Mouse (Mus musculus) hindbrain, embryonic 14.5 days (tissue): ENCODE results near the gene Snx11. TPM values are rescaled to one million over a fixed set of nuclear protein-coding genes. Genes with fewer than 3 reads are reported as not detected.
A peak's percentile ranks its signal among the peaks of the same experiment; 100 is the strongest.
"Not testable (repeated sequence)": the region's sequence is repeated elsewhere in the genome, so short reads cannot be mapped to it uniquely, and the experiment has no call there.

ENCODE experiments used
- ATAC-seq: fragments of 200-750 bp; cut with Nextera tagmentation; 2 replicates; pipeline ENCODE4 v1.8.0; 2017; ENCODE audit warnings: moderate number of reproducible peaks, mild to moderate bottlenecking, moderate TSS enrichment, moderate library complexity; ENCODE audit not compliant: low FRiP score
- DNase-seq: peaks from one replicate; pipeline ENCODE4 v3.0.0-alpha.2; 2015; ENCODE audit warnings: low spot score
- H3K27ac ChIP-seq: fragments of 300-500 bp; sonication (generic); 2 replicates; pipeline ENCODE4 v1.5.1; 2014; ENCODE audit warnings: mild to moderate bottlenecking, moderate library complexity
- H3K27me3 ChIP-seq: fragments of 300-500 bp; sonication (generic); 2 replicates; pipeline ENCODE4 v1.6.1; 2014; ENCODE audit warnings: mild to moderate bottlenecking, low read length, mixed read lengths; ENCODE audit not compliant: control insufficient read depth, insufficient read depth
- H3K36me3 ChIP-seq: fragments of 300-500 bp; sonication (generic); replicated peaks from 2 replicates; pipeline ENCODE4 v1.6.1; 2014; ENCODE audit not compliant: control insufficient read depth, insufficient read depth
- H3K4me1 ChIP-seq: fragments of 300-500 bp; sonication (generic); replicated peaks from 2 replicates; pipeline ENCODE4 v1.6.1; 2014; ENCODE audit warnings: antibody characterized with exemption, low read length, mixed read lengths; ENCODE audit not compliant: control insufficient read depth, insufficient read depth
- H3K4me2 ChIP-seq: fragments of 300-500 bp; sonication (generic); replicated peaks from 2 replicates; pipeline ENCODE4 v1.6.1; 2014; ENCODE audit warnings: mild to moderate bottlenecking, moderate library complexity
- H3K4me3 ChIP-seq: fragments of 300-500 bp; sonication (generic); replicated peaks from 2 replicates; pipeline ENCODE4 v1.5.1; 2014; ENCODE audit warnings: mild to moderate bottlenecking, low read length
- H3K9ac ChIP-seq: fragments of 300-500 bp; sonication (generic); 2 replicates; pipeline ENCODE4 v1.6.1; 2014
- H3K9me3 ChIP-seq: fragments of 300-500 bp; sonication (generic); 2 replicates; pipeline ENCODE4 v1.6.1; 2016; ENCODE audit warnings: low read length; ENCODE audit not compliant: control insufficient read depth
- WGBS: fragments of 180-500 bp; shearing (Covaris S2); extraction: QIAGEN DNeasy Blood & Tissue Kit; methylation state at CpG from one replicate; pipeline ENCODE4 v1.1.7; 2014; 5-methylcytosine and 5-hydroxymethylcytosine counted together
- polyA plus RNA-seq: library from polyadenylated mRNA; unstranded; fragments of >200 nt; fragmentation: Nextera tagmentation; extraction: Ambion mirVana; gene quantifications from 2 replicates; pipeline ENCODE4 v1.2.1, GENCODE M21; 2014

The Snx11 gene
- polyA plus RNA-seq, 1 experiment from 2014 or later = 42.5 TPM

DNA sequence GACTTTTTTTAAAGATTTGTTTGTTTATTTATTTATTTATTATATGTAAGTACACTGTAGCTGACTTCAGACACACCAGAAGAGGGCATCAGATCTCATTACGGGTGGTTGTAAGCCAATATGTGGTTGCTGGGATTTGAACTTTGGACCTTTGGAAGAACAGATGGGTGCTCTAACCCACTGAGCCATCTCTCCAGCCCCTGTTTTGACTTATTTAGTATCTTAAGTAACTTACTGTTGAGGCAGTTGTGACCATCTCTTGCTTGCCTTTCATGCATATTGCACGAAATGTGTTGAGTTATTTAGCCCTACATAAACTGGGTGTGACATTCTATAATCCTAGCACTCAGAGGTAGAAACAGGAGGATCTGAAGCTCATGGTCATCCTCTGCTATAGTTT is 22.2 kb upstream of the Snx11 start:
- Histone ChIP-seq H3K9me3 (no peaks in the 10 kb centered on the region), H3K4me1 (no peaks in the 10 kb centered on the region), H3K36me3 (peaks cover 52% of the 10 kb centered on the region), H3K27me3 (no peaks in the 10 kb centered on the region), H3K4me2 (no peak overlapping the region), H3K27ac (no peak overlapping the region), H3K9ac (no peak overlapping the region), H3K4me3 (no peak overlapping the region)
- DNase-seq = no peak
- no peak for ATAC-seq
- WGBS = 94% methylated on average over 2 of the region's 2 CpGs

DNA sequence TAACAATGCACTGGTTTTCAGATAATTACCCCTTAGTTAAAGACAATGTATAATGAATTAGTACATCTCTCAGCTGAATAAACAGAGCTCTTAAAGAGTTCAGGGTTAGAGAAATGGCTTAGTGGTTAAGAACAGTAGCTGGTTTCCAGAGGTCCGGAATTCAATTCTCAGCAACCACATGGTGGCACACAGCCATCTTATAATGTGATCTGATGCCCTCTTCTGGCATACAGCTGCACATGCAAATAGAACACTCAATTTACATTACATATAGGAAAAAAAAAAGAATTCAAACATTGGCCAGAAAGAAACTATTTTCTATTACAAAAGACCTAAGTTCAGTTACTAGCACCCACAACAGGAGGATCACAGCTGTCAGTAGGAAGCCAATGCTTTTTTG is 19.2 kb upstream of the Snx11 start:
- Histone ChIP-seq H3K4me1 (peaks cover 7% of the 10 kb centered on the region), H3K27me3 (no peaks in the 10 kb centered on the region), H3K9me3 (no peaks in the 10 kb centered on the region), H3K4me2 (no peak overlapping the region), H3K9ac (no peak overlapping the region), H3K4me3 (no peak overlapping the region), H3K36me3 (peaks cover 29% of the 10 kb centered on the region), H3K27ac (no peak overlapping the region)
- ATAC-seq = no peak
- no peak for DNase-seq
- 67% methylated on average over 1 of the region's 1 CpGs for WGBS

DNA sequence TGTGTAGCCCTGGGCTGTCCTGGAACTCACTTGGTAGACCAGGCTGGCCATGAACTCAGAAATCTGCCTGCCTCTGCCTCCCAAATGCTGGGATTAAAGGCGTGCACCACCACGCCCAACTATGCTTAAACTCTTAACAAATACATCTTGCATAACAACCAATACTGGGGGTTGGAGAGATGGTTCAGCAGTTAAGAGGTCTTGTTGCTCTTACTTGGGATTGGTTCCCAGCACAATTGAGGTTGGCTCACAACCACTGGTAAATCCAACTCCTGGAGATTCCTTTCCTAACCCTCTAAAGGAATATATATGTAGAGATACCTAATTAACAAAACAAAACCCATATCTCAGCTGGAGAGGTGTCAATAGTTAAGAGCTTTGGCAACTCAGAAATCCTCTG is 18.7 kb upstream of the Snx11 start:
- 98% methylated on average over 2 of the region's 2 CpGs for WGBS
- Histone ChIP-seq H3K4me2 (no peak overlapping the region), H3K4me3 (no peak overlapping the region), H3K27ac (no peak overlapping the region), H3K36me3 (peaks cover 26% of the 10 kb centered on the region), H3K4me1 (peaks cover 10% of the 10 kb centered on the region), H3K27me3 (no peaks in the 10 kb centered on the region), H3K9ac (no peak overlapping the region), H3K9me3 (no peaks in the 10 kb centered on the region)
- ATAC-seq = no peak
- DNase-seq = no peak

DNA sequence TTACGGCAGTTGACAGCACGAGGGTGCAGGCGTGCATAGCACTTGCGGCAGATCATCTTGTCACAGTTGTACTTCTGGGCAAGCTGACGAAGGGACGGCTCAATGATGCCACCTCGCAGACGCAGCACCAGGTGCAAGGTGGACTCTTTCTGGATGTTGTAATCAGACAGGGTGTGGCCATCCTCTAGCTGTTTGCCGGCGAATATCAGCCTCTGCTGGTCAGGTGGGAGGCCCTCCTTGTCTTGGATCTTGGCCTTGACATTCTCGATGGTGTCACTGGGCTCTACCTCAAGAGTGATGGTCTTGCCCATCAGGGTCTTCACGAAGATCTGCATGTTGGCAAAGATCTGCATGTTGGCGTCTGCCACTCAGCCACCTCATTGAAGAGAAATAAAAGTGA is 18.1 kb upstream of the Snx11 start:
- Histone ChIP-seq H3K36me3 (peaks cover 22% of the 10 kb centered on the region), H3K4me3 (no peak overlapping the region), H3K27me3 (no peaks in the 10 kb centered on the region), H3K9ac (no peak overlapping the region), H3K4me1 (peaks cover 16% of the 10 kb centered on the region), H3K4me2 (no peak overlapping the region), H3K9me3 (no peaks in the 10 kb centered on the region), H3K27ac (no peak overlapping the region)
- ATAC-seq (no peak), DNase-seq (no peak)
- WGBS = 98% methylated on average over 13 of the region's 13 CpGs

DNA sequence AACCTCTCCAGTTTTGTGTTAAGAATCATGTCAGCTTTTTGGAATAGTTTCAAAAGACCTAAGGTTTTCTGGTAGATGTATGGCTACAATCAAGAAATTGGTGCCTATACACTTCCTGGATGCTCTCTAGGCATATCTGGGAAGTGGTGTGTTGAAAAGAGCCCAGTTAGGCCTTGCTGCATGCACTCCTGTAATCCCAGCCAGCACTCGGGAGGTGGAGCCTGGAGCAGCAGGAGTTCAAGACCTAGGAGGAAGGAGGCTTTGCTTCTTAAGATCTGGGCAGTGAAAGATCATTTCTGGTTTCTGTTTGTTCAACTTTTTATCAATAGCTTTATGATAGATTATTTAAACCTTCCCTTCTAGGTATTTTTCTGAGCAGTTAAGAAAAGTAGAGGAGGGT is 13.3 kb upstream of the Snx11 start:
- WGBS = 4% methylated on average over 1 of the region's 1 CpGs
- H3K4me3 ChIP-seq = peak overlapping the region; percentile 97
- DNase-seq (no peak), ATAC-seq (no peak)
- peak overlapping the region; percentile 94 for H3K4me2 ChIP-seq
- no peaks in the 10 kb centered on the region for H3K9me3 ChIP-seq
- H3K27me3 ChIP-seq = no peaks in the 10 kb centered on the region
- peaks cover 14% of the 10 kb centered on the region for H3K36me3 ChIP-seq
- no peak overlapping the region for H3K27ac ChIP-seq
- peaks cover 24% of the 10 kb centered on the region for H3K4me1 ChIP-seq
- peak overlapping the region; percentile 90; the same call in 1 of the 2 replicates for H3K9ac ChIP-seq

DNA sequence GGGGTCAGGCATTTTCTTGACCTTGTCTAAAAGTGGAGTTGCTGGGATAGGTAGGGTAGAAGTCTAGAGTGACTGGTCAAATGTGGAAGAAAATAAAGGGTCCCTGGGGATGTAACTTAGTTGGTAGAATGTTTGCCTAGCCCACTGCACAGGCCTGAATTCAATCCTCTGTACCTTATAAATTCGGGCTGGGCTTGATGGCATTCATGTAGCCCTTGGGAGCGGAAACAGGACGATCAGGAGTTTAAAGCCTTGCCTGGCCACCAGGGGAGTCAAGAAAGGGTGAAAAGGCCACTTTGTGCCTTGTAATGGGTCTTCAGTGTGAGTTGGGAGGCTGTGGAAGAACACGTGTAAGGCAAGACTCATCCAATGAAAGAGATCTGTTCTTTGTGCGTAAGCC is 12.6 kb upstream of the Snx11 start:
- Histone ChIP-seq H3K4me3 (peak overlapping the region; percentile 97), H3K27me3 (no peaks in the 10 kb centered on the region), H3K9ac (peak overlapping the region; percentile 90), H3K36me3 (peaks cover 8% of the 10 kb centered on the region), H3K9me3 (no peaks in the 10 kb centered on the region), H3K27ac (no peak overlapping the region), H3K4me1 (peaks cover 24% of the 10 kb centered on the region), H3K4me2 (peak overlapping the region; percentile 94)
- ATAC-seq = no peak
- 8% methylated on average over 5 of the region's 5 CpGs for whole genome bisulfite sequencing
- no peak for DNase-seq

DNA sequence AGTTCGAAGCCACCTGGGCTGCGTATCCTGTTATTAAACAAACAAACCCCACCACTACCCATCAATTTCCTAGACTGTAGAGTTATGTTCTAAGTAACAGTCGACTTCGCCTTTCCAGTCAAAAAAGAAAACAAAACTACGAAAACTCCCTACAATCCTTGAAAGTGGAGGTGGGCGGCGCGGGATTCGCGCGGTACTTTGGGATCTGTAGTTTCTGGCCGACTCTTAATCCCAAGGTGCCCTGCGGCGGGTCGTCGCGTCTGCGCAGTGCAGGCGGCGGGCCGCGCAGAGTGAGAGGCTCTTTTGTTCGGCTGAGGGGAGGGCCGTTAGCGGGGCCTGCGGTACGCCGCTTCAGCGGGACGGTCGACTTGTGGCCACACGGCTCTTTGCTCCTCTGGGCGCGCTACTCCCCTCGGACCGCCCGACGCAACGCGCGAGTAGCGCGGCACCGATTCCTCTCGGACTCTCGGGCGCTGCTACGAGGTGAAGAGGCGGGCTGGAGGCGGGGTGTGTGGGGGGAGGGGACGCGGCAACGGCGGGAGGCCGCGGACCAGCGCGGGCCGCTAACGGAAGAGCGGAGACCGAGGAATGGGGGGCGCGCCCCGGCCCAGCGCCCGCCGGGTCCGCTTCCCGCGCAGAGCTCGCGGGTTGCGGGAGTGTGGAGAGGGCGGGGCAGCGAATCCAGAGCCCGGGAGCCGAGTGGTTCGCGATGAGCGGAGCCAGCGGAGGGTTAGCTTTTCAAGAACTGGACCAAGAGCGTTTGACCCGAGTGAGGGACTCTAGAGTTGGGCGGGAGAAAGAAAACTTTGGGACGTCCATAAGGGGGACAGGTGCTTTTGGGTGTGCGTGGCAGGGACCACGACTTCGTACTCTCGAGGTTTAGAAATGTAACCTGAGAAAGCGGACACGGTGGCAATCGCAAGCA is 11.8 kb upstream of the Snx11 start, which contains the start of gene Cbx1:
Gene Cbx1, plus strand, starts transcription at position 257 of the 925 bp plus-strand sequence.
- WGBS = 1% methylated on average over 93 of the region's 93 CpGs

DNA sequence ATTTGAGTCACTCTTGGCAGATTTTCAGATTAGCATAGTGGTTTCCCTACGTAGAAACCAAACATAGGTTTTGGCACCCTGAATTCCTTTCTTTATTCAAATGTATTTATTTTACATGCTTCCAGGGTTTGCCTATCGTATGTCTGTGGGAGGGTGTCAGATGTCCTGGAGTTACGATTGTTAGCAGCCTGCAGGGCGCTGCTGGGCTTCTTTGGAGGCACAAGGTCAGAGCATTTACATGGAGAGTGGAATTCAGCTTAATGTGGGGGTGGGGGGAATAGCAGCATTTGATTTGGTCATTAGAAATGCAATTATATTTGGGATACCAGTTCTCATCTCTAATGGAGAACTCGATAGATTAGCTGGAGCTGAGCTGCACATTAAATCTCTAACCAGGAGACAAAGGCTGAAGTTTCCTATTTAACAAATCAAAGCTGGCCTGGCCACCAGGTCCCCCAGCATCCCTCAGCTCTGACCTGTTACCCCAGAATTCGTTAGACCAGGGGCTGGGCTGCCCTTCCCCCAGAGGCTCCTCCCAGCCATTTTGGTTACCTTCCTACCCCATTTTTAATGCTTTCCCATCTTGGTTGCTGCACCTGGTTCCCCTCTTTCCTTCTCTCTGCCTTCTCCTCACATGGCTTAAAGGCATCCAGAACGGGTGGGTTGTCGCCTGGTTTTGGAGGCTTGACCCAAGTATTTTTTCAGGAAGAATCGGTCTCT is 9.5 kb upstream of the Snx11 start:
- H3K27ac ChIP-seq = no peak overlapping the region
- no peaks in the 10 kb centered on the region for H3K27me3 ChIP-seq
- no peak for DNase-seq
- no peaks in the 10 kb centered on the region for H3K9me3 ChIP-seq
- ATAC-seq = no peak
- H3K4me1 ChIP-seq = peaks cover 20% of the 10 kb centered on the region
- H3K9ac ChIP-seq = no peak overlapping the region
- H3K36me3 ChIP-seq = peaks cover 6% of the 10 kb centered on the region; the same call in 1 of the 2 replicates
- 30% methylated on average over 9 of the region's 9 CpGs for WGBS
- no peak overlapping the region for H3K4me2 ChIP-seq
- no peak overlapping the region for H3K4me3 ChIP-seq

More for the DNA sequence above, 11.8 kb upstream of the Snx11 start, which contains the start of gene Cbx1:
- H3K36me3 ChIP-seq = peaks cover 8% of the 10 kb centered on the region; the same call in 1 of the 2 replicates
- ATAC-seq = peak; percentile 97
- DNase-seq = peak; percentile 92
- peak within 1 kb of the TSS; percentile 94 for H3K4me2 ChIP-seq
- H3K9me3 ChIP-seq = no peaks in the 10 kb centered on the region
- H3K9ac ChIP-seq = peak within 1 kb of the TSS; percentile 90
- no peaks in the 10 kb centered on the region for H3K27me3 ChIP-seq
- H3K4me3 ChIP-seq = peak within 1 kb of the TSS; percentile 97
- peak within 1 kb of the TSS; percentile 97 for H3K27ac ChIP-seq
- peaks cover 24% of the 10 kb centered on the region for H3K4me1 ChIP-seq

DNA sequence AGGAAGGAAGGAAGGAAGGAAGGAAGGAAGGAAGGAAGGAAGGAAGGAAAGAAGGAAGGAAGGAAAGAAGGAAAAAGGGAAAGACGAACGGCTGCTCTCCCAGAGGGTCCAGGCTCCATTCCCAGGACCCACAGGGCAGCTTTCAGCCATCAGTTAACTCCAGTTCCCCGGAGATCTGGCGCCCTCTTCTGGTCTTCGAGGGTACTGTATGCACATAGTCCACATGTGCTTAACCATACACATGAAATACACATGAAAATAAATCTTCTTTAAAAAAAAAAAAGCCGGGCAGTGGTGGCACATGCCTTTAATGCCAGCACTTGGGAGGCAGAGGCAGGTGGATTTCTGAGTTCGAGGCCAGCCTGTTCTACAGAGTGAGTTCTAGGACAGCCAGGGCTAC is 7.5 kb upstream of the Snx11 start:
- H3K27me3 ChIP-seq, ATAC-seq, H3K9me3 ChIP-seq, H3K9ac ChIP-seq, H3K4me1 ChIP-seq, H3K4me2 ChIP-seq, H3K4me3 ChIP-seq, H3K36me3 ChIP-seq, H3K27ac ChIP-seq: not testable (repeated sequence)
- WGBS = 12% methylated on average over 7 of the region's 7 CpGs
- DNase-seq = peak; percentile 71
